Mouse (Mus musculus) skeletal muscle tissue, adult 2 months (tissue): ENCODE measurements at regions not wholly inside any gene's neighbourhood (a gene's known extent, or its start where the extent isn't known, plus 50 kb on each side); places are given as distances from the start of the nearest gene placed in this dataset.

Experiments
- DNase-seq: peaks from one replicate; pipeline ENCODE4 v3.0.0-alpha.2; 2012; ENCODE audit warnings: low read depth, low spot score

- no peak for DNase-seq
Observed at GRCm38 (mm10) chr3:38697349-38697748, 189.4 kb upstream of the Fat4 start.

GRCm38 (mm10) chr3:38695836-38696235, 190.9 kb upstream of the Fat4 start:
- DNase-seq = no peak

- no peak for DNase-seq
Observed at GRCm38 (mm10) chr3:38692768-38693167, 194.0 kb upstream of the Fat4 start.

- no peak for DNase-seq
Observed at GRCm38 (mm10) chr3:38684247-38684991, 199.8 kb upstream of the Ankrd50 start.

GRCm38 (mm10) chr3:38663670-38664494, 179.2 kb upstream of the Ankrd50 start:
- DNase-seq = no peak

GRCm38 (mm10) chr3:38663023-38663422, 178.4 kb upstream of the Ankrd50 start:
- DNase-seq = no peak

GRCm38 (mm10) chr3:38656790-38657189, 172.1 kb upstream of the Ankrd50 start:
- DNase-seq = no peak

- no peak for DNase-seq
Observed at GRCm38 (mm10) chr3:38653928-38654327, 169.3 kb upstream of the Ankrd50 start.

- DNase-seq = no peak
Observed at GRCm38 (mm10) chr3:38652985-38653685, 168.5 kb upstream of the Ankrd50 start.

GRCm38 (mm10) chr3:38650176-38650575, 165.5 kb upstream of the Ankrd50 start:
- no peak for DNase-seq

GRCm38 (mm10) chr3:38648633-38649032, 164.0 kb upstream of the Ankrd50 start:
- no peak for DNase-seq

GRCm38 (mm10) chr3:38647737-38648330, 163.2 kb upstream of the Ankrd50 start:
- no peak for DNase-seq

GRCm38 (mm10) chr3:38641733-38642132, 157.1 kb upstream of the Ankrd50 start:
- no peak for DNase-seq

- DNase-seq = no peak
Observed at GRCm38 (mm10) chr3:38636806-38637205, 152.2 kb upstream of the Ankrd50 start.

GRCm38 (mm10) chr3:38633347-38633746, 148.7 kb upstream of the Ankrd50 start:
- DNase-seq = peak; percentile 54

- DNase-seq = no peak
Observed at GRCm38 (mm10) chr3:38625575-38626184, 141.0 kb upstream of the Ankrd50 start.

GRCm38 (mm10) chr3:38617989-38618388, 133.3 kb upstream of the Ankrd50 start:
- DNase-seq = no peak

GRCm38 (mm10) chr3:38617217-38617616, 132.6 kb upstream of the Ankrd50 start:
- no peak for DNase-seq

- no peak for DNase-seq
Observed at GRCm38 (mm10) chr3:38613706-38614105, 129.1 kb upstream of the Ankrd50 start.

- no peak for DNase-seq
Observed at GRCm38 (mm10) chr3:38591531-38591930, 106.9 kb upstream of the Ankrd50 start.

GRCm38 (mm10) chr3:38588966-38589365, 104.3 kb upstream of the Ankrd50 start:
- no peak for DNase-seq
